Mouse (Mus musculus): ENCODE results near the gene Stat6.

Stat6 gene

DNA sequence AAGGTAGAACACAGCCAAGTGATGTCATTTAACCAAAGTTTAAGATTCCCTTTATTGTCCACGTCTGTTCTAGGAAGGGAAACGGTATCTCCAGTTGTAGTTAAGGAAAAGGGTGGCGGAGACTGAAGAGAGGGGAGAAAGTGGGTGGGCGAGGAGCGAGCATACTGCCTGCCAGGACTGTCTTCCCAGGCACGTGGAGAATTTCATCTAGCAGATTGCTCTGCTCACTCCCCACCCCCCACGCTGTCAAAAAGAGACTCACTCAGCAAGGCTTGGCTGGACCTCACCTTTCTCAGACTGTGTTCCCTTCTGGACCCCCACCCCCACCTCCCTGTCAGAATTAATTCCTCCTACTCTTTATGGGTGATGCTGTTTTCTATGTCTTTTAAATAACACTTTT, 26.4 kb downstream of the Stat6 start:
- in situ Hi-C loops (cut with MboI, MseI), result loop anchor here (25.0 kb wide), 1 partner anchor 507 kb away; the partner anchor contains the start of gene B4galnt1

GRCm38 (mm10) chr10:127670185-127670584, 27.4 kb downstream of the Stat6 start:
- in situ Hi-C loops (cut with MboI, MseI), result loop anchor here (10.0 to 25.0 kb wide), 2 partner anchors 508 to 825 kb away; partner anchors contain the start of genes B4galnt1, Myl6 and Myl6b

GRCm38 (mm10) chr10:127671276-127671675, 28.5 kb downstream of the Stat6 start:
- in situ Hi-C loops (cut with MboI, MseI), result loop anchor here (10.0 to 25.0 kb wide), 2 partner anchors 509 to 824 kb away; partner anchors contain the start of genes B4galnt1, Myl6 and Myl6b

DNA sequence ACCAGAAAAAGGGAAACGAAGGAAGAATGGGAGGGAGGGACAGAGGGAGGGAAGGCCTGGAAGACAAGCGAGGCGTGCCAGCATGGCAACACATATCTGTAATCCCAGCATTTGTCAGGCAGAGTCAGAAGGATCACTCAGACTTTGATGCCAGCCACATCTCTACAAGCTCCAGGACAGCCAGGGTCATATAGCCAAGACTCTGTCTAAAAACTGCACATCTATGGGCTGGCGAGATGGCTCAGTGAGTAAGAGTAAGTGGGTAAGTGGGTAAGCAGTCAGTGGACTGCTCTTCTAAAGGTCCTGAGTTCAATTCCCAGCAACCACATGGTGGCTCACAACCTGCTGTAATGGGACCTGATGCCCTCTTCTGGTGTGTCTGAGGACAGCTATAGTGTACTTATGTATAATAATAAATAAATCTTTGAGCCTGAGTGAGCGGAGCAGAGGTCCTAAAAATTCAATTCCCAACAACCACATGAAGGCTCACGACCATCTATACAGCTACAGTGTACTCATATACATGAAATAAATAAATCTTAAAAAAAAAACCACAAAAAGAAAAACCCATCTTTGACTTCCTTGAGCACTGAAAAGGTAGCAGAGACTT, 31.4 kb downstream of the Stat6 start:
- in situ Hi-C loops (cut with MboI, MseI), result loop anchor here (10.0 to 25.0 kb wide), 2 partner anchors 512 to 821 kb away; partner anchors contain the start of genes B4galnt1, Myl6 and Myl6b

DNA sequence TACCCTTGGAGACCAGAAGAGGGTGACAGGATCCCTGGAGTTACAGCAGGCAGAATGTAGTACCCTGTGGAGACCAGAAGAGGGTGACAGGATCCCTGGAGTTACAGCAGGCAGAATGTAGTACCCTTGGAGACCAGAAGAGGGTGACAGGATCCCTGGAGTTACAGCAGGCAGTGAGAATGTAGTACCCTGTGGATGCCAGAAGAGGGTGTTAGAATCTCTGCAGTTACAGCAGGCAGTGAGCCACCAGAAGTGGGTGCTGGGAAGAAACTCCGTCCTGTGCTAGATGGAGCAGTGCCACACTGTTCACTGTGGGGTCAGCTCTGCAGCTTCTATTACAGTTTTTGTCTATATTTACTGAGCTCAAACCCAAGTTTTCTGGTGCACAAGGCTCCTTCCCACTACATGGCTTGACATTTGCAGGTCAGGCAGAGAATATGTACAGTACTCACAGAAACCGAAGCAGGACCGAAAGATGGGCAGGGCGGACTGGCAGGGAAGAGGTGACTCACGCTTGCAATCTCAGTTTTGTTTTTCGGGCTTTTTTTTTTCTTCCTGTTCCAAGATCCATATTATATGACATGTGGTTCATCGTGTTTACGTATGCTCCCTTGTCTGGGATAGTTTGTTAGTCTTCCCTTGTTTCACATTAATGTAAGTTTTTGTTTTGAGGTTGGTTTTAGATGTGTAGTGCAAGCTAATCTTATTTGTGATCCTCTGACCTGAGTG, 32.2 kb downstream of the Stat6 start:
- in situ Hi-C loops (cut with MboI, MseI), result loop anchor here (5.0 to 25.0 kb wide), 3 partner anchors 33 to 820 kb away; partner anchors contain the start of genes B4galnt1, Myl6, Myl6b and Stat6

GRCm38 (mm10) chr10:127675859-127676398, 33.1 kb downstream of the Stat6 start:
- in situ Hi-C loops (cut with MboI, MseI), result loop anchor here (5.0 to 10.0 kb wide), 2 partner anchors 34 to 819 kb away; partner anchors contain the start of genes Myl6, Myl6b and Stat6

GRCm38 (mm10) chr10:127676691-127677548, 34.1 kb downstream of the Stat6 start:
- in situ Hi-C loops (cut with MboI, MseI), result loop anchor here (5.0 to 10.0 kb wide), 2 partner anchors 35 to 818 kb away; partner anchors contain the start of genes Myl6, Myl6b and Stat6

GRCm38 (mm10) chr10:127677591-127678336, 35.0 kb downstream of the Stat6 start:
- in situ Hi-C loops (cut with MboI, MseI), result loop anchor here (5.0 to 10.0 kb wide), 2 partner anchors 35 to 817 kb away; partner anchors contain the start of genes Myl6, Myl6b and Stat6

DNA sequence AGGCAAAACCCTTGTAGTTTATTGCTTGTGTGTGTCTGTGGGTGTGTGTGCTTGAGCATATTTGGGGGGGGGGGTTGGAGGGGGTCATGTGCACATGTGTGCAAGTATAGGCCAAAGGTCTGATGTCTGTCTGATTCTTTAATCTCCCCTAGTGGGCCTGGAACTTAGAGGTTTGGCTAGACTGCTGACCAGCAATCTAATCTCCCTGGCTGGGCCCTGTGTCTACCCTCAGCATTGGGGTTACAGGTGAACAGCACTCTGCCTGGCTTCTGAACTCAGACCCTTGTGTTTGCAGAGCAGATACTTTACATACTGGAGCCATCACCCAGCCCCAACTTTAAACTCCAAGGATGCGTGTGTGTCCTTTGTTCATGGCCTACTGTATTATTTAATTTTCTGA, 36.4 kb downstream of the Stat6 start:
- in situ Hi-C loops (cut with MboI, MseI), result loop anchor here (5.0 to 10.0 kb wide), 2 partner anchors 37 to 816 kb away; partner anchors contain the start of genes Myl6, Myl6b and Stat6

DNA sequence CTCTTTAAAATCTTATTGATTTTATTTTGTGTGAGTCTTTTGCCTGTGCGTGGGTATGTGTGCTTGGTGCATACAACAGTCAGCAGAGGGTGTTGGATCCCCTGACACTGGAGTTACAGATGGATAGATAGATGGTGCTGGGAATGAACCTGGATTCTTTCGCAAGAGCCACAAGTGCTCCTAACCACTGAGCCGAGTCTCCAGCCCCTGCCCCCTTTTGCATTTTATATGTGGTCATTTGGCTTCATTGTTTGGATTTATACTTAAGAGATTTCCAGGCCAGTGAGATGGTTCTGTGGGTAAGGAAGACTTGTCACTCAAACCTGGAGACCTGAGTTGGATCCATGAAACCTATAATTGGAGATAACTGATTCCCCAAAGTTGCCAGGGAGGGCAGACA, 37.1 kb downstream of the Stat6 start:
- in situ Hi-C loops (cut with MboI, MseI), result loop anchor here (5.0 to 10.0 kb wide), 2 partner anchors 38 to 815 kb away; partner anchors contain the start of genes Myl6, Myl6b and Stat6

- in situ Hi-C loops (cut with MboI, MseI), result no loop called here
These were observed 40.1 kb downstream of the Stat6 start for GRCm38 (mm10) chr10:127682886-127683285.

DNA sequence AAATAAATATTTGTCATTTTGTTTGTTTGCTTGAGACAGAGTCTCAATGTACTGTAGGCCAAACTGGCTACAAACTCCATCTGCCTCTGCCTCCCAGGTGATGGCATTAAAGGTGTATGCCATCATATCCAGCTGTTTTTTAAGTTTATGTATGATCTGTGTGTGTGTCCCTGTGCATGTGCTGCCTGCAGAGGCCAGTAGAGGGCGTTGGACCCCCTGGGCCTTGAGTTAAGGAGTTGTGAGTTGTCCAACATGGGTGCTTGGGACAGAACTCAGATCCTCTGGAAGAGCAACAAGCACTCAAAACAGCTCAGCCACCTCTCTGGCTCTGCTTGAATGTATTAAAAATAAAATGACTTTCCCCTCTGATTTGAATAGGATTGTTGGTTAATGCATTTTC, 48.3 kb downstream of the Stat6 start:
- in situ Hi-C loops (cut with MboI, MseI), result no loop called here

DNA sequence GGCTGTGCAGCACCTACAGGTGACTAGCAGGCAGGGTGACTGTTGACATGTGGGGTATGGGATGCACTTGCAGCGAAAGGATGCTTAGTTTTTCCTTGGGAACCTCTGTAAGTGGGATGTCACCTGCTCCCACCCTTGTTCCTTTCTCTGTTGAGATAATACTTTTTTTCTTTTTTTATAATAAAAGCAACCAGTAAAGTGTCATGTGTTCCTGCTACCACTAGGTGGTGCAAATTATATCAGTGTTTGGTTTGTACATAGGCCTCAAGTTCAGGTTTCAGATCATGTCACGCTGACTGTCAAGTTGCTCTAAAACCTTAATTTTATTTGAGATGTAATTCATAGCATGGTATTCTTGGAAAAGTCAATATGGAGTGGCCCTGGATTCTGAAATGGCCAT, 51.9 kb downstream of the Stat6 start:
- in situ Hi-C loops (cut with MboI, MseI), result no loop called here

- in situ Hi-C loops (cut with MboI, MseI), result no loop called here
These were observed 53.0 kb downstream of the Stat6 start for GRCm38 (mm10) chr10:127695775-127696174.

DNA sequence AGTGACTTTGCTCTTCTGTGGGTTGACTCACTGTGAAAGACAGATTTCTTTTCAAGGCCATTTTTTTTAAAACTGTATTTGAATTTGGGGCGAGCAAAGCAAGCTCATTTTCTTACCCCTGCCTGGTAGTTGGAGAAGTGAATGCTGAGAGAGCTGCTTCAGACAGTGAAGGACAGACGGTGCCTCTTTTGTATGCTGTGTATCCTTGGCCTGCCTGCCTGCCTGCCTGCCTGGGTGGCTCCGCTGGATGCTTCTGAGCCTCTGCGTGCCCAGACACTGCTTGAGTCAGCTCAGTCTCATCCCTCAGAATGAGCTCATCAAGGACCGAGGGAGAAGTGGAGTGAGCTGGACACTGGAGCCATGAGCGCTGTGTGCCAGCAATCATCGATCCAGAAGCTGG, 56.2 kb downstream of the Stat6 start:
- in situ Hi-C loops (cut with MboI, MseI), result no loop called here

DNA sequence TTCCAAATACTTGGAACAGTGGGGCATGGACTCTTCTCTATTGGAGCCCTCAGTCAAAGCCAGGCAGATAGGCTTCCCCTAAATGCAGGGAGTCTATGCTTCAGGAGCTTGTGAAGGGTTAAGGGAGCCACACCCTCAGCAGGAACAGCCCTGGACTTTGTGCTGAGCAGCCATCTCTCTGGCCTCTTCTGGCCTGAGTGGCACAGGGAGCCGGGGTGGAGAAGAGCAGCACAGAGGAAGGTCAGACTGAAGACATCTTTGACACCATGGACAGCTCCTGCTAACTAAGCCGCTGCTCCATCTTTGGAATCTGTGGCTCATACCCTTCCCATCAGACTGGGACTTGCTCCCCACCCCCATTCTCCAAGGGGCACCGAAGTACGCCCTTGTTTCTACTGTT, 60.5 kb downstream of the Stat6 start:
- in situ Hi-C loops (cut with MboI, MseI), result no loop called here

DNA sequence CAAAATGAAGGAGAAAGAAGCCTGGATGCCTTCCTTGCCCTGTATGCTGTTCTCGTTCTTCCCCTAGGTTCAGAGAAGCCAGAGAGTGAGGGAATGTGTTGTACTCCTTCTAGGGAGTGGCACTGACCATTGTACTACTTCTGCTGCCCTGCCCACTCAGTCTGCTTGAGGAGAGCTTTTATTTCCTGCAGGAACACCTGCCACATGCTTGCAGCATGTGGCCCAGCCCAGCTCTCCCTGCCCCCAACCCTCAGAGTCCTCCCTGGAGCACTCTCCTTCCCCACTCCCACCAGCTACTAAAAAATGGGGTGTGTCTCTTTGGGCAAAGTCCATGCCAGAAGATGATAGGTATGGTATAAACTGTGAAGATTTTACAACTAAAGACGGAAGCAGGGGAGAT, 61.5 kb downstream of the Stat6 start:
- in situ Hi-C loops (cut with MboI, MseI), result no loop called here

DNA sequence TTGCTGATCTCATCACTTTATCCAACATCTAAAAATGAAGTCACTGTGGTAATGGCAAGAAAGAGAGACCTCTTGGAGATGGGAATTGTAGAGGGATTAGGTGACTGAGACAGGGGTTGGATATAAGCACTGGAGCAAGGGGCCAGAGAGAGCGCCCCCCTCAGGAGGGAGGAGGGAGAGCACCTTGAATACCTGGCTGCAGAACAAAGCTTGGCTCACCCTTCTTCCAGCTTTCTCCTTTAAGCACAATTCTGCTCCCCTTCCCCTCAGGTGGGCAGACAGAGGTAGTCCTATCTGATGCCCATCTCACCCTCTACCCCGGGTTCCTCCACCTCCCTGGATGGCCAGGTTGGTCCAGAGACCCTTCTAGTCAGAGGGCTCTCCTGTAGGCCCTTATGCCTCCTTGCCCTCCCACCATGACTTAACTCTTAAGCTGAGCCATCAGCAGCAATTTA, 62.0 kb downstream of the Stat6 start, which contains the start of gene Myo1a:
Gene Myo1a, plus strand, starts transcription at position 405 of the 455 bp plus-strand sequence.
- in situ Hi-C loops (cut with MboI, MseI), result no loop called here

GRCm38 (mm10) chr10:127705783-127706182, 63.0 kb downstream of the Stat6 start:
- in situ Hi-C loops (cut with MboI, MseI), result no loop called here

DNA sequence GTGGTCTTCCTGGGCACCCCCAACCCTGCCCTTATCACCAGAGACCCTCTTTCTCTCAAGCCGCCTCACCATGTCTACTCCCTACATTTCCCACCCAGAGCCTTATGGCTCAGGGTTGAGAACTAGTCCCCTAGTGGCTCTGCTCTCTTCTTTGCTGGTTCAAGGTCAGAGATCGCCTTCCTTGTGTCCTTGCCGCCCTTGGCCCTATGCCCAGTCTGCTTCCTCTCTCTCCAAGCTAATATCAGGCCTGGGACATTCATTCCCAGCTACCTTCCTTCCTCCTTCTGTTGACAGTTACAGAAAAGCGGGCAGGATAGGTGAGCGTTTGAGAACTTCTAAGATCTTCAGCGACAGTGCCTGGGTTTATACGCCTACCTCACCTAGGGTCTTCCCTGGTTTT, 64.9 kb downstream of the Stat6 start:
- in situ Hi-C loops (cut with MboI, MseI), result no loop called here
